Mouse (Mus musculus): ENCODE measurements at regions not wholly inside any gene's neighbourhood (a gene's known extent, or its start where the extent isn't known, plus 50 kb on each side); places are given as distances from the start of the nearest gene placed in this dataset.

DNA sequence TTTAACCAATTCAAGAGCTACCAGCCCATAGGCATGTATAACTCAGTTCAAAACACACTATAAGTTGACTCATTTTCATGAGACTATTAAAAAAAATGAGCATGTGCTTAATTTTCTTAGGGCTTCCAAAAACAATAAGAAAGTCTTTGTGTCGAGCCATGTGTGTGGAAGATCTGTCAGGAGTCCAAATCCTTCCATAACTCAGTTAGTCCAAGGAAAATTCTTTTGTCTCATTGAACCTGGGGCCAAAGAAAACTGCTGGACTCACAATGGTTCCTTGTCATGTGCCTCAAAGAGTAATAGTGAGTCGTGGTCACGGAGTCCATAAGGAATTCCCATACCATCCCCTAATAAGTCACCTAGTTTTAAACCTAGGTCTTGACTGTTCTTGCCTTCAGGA is 199.0 kb upstream of the Gm21798 start:
- no peak for DNase-seq (ENCODE audit: low spot score)

DNA sequence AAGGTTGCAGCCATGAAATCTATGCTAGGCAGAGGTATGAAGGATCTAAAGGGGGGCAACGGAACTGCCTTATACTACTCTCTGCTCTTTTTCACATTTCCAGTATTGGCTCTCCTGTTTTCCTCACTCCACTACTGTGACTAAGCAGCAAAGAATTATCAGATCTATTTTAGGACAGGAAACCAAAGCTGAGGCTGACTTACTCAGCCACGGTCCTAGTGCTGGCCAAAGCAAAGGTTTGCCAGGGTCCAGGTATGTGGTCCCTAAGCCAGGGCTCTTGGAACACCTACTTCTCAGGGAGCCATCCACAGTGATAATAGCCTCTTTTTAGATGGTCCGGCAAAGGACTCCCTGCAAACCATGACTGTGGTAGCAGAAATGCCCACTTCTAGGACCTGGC is 195.6 kb upstream of the Gm21798 start:
- DNase-seq (ENCODE audit: low spot score): no peak

DNA sequence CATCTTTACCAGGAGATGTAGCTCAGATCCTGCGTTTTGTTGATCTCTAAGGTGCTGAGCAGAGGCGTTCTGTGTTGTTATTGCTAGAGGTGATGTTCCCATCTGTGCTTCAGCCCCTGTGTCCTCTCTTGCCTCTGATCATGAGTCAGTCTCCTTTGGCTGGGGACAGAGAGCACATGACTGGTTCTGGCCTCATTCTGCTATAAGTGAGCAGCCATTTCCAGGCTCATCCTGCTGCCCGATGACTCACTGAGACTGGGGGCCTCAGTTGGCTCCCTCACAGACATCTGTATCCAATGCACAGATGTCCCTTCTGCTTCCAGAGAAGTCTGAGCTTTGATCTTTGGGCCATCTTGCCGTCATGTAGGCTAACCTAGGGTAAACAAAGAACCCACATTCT is 194.9 kb upstream of the Gm21798 start:
- DNase-seq (ENCODE audit: low spot score): no peak

- no peak for DNase-seq (ENCODE audit: low spot score)
Observed at GRCm38 (mm10) chr15:64626359-64626758, 191.1 kb upstream of the Gm21798 start.

DNA sequence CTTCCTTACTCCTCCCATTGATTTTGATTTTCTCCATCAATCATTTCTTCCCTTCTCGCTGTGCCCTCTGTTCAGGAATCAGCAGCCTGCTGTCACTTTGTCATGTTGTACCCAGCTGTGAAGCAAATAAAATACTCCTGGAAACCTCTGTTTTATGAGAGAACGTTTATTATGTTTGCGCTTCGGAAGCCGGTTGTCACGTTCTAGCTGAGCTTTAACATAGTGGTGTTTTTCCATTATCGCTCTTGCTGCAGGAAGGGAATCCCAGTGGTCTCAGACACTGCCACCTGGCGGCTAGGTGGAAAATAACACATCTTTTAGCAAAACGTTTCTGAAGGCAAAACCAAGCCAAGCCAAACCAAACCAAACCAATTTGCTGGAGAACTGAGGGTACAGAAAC is 190.2 kb upstream of the Gm21798 start:
- DNase-seq (ENCODE audit: low spot score): peak; percentile 32

All from c-Kit-positive CD71-positive TER-119-positive erythroid progenitor cells, embryonic 14.5 days (primary cell).